Mouse (Mus musculus): ENCODE results near the gene Dock1. TPM values are rescaled to one million over a fixed set of nuclear protein-coding genes. Genes with fewer than 3 reads are reported as not detected.

The Dock1 gene
- total RNA-seq, 2 experiments from 2014 or later = 0.76 to 8.0 TPM

DNA sequence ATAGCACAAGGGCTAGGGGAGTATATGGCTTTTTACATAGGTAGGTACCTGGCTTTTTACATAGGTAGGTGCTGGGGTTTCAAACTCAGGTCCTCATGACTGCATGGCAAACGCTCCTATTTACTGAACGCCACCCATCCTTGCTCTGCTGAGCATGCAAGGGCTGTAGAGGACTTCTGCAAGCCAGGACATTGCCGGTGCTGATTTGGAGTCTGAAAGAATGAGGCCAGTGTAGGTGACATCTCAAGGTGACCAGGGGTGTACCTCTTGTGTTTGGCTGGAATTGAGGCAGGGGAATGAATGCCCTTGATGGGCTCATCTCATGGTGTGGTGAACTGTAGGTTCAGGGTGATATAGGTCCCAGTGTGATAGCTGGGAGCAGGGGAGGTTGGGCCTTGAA is 20.4 kb downstream of the Dock1 start:
- no peak for ATAC-seq (replicated peaks; ENCODE audit: low FRiP score, poor library complexity, severe bottlenecking)

DNA sequence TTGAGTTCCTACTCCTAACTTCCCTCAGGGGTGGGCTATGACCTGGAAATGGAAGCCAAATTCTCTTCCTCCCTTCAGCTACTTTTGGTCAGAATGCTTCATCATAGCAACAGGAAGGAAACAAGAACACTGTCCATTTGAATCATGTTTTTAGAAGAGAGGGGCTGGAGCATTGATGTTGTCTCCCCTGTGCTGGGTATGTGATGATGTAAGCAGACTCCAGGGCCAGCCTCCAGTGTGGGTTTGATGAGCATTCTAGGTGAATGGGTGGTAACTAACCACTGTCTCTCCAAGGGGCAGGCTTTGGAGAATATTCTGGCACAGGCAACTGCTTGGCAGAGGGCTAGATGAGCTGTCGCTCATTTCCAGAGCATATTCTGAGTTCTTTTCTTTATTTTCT is 22.9 kb downstream of the Dock1 start:
- ATAC-seq (replicated peaks; ENCODE audit: low FRiP score, poor library complexity, severe bottlenecking) = no peak

DNA sequence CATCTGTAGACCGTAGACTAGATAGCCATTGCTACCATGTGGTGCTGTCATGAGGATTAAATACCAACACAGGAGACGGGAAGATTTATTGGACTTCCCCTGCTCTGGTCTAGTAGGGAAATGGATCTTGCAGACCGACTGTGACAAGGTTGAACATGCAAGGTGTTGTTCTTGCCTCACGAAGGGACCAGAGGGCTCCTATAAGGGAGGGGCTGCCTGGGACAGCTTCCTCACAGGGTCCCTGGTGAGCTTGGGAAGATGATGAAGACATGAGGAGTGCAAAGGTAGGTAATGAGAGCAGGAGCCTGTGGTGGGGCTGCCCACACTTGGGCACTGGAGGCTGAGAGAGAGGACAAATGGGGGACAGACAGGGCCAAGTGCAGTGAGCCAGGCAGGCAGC is 25.0 kb downstream of the Dock1 start:
- no peak for ATAC-seq (replicated peaks; ENCODE audit: low FRiP score, poor library complexity, severe bottlenecking)

DNA sequence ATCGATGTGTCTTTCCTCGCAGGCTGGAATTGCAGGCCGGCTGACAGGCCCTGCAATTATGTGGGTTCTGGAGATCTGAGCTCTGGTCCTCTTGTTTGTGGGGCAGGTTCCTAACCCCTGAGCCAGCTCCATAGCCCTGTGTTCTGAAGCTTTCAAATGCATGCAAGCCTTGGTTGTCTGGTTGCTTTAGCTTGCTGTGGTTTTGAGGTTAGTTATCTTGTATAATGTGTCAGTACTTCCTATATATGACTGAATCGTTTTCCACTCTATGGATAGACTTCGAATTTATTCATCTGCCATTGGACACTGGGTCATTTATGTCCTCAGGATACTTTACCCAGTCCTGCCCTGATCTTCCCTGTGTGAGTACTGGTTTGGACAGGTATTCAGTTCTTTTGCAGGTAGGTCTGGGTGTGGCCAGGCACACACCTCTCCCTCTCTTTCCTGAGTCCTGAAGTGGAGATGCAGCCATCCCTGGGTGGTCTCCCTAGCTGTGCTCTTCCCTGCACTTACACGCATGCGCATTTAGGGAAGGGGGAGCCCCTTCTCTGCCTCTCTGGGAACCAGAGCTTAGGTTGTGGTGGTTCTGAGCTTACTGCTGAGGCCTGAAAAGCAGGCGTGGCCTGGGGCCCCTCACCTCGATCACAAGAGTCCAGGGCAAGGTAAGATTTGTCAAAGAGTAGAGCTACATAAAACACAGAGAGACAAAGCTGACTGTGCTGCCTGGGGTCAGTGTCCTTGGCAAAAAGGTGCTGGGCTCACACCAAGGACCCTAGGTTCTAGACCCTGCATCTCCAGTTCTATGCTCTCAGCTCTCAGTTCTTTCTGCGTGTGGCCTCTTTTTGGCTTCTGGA is 25.9 kb downstream of the Dock1 start:
- no peak for ATAC-seq (replicated peaks; ENCODE audit: low FRiP score, poor library complexity, severe bottlenecking)

DNA sequence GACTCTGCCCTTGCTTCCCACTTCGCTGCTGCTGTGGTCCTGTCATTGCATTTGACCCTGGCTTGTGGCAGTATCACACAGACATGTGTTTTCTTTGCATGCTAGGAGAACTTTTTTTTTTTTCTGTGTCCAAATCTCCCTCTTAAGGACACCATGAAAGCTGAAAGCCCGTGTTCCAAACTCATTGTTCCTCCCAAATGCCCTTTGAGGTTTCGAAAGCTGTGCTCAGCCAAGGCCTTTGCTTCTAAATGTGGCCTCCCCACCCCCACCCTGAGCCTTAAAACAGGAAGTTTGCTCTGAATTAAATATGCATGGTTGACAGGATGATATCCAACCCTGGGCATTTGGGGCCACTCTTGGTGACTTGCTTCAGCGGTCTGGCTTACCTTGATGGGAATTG is 27.0 kb downstream of the Dock1 start:
- ATAC-seq (replicated peaks; ENCODE audit: low FRiP score, poor library complexity, severe bottlenecking) = no peak

DNA sequence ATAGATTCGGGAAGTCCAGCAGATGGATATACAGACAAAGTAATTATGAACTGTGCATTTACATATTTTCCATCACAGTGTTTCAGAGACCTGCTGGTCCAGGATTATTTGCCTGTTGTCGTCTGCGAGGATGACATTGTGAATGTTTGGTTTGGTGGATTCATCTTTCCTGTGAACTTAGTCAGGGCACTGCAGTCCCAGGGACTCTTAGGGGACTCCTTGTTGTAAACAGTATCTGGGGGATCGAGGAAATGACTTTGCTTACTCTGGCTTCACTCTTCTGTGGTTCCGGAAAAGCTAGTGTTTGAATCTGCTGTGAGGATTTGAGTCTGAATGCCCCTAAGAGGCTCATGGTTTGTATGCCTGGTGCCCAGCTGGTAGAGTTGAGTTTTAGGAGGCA is 27.8 kb downstream of the Dock1 start:
- ATAC-seq (replicated peaks; ENCODE audit: low FRiP score, poor library complexity, severe bottlenecking) = no peak

DNA sequence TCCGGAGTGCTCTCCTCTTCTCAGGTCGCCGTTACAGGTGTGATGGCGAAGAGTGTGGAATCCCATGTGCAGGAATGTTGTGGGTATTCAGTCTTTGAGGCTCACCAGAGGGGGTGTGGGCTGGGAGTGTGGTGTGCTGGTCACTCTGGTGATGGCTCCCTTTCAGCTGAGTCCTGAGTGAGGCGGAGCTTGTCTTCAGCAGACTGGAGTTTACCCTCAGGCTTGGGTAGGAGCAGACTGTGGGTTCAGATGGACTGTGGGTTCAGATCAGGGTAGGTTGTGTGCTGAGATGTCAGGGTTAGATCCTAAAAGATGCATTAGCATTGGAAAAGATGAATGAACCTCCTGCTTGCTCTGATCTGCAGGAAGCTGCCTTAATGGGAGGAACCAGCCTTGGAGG is 29.5 kb downstream of the Dock1 start:
- ATAC-seq (replicated peaks; ENCODE audit: low FRiP score, poor library complexity, severe bottlenecking) = no peak

DNA sequence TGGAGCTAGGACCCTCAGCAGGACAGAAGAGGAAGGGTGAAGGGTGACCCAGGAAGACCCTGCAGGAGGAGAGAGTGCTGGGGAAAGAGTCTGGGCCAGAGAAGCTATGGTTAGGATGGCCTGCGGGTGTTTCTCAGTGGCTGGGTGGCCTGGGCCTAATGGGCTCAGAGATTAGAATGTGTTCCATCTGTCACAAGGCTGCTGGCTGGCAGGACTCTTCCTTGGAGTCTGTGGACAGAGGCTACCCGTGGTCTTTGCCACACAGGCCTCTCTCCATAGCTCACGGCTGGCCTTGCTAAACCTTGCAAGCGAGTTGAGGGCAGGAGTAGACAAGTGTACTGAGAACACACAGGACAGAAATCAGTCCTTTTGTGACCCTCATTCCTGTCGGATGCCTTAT is 32.0 kb downstream of the Dock1 start:
- no peak for ATAC-seq (replicated peaks; ENCODE audit: low FRiP score, poor library complexity, severe bottlenecking)

DNA sequence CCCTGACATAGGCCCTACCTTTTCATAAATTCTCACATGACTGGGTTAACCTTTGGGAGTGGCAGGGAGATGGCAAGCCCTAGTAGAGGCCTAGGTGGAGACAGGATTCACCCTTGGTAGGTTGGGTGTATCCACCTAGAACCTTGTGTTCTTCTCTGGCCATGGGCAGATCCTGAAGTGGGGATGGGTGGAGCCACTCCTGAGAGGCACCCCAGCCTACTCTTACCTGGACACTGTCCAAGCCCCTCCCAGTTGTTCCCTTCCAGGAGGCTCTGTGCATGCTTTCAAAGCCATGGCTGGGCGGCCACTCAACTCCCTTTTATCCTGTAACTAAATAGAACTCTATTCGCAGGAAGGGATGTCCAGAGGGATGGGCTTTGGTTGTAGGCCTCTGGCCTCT is 33.2 kb downstream of the Dock1 start:
- no peak for ATAC-seq (replicated peaks; ENCODE audit: low FRiP score, poor library complexity, severe bottlenecking)

DNA sequence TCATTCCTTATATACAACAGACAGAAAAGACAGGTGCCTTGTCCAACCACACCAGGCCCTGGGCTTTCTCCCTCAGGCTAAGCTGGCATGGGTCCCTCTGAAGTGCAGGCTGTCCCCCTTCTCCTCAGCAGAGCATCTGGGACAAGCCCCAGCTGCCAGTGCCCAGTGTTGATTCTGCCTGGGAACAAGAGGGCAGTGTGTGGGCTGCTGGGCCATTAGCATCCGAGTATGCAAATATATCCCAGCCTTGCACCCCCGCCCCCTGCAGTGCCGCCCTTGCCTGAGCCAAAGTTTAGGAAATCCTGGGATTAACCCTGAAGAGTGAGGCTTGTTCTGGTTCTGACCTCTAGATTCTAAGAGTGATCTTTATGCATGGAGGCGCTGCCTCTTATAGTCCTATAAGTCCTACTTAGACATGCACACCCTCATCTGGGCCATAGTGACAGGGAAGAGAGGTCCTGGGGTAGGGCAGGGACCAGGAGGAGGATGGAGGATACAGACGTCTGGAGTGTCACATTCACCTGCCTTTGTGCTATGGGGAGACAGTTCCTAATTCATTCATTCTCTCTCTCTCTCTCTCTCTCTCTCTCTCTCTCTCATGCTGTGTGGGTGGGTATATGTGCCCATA is 38.9 kb downstream of the Dock1 start:
- ATAC-seq (replicated peaks; ENCODE audit: low FRiP score, poor library complexity, severe bottlenecking) = no peak

DNA sequence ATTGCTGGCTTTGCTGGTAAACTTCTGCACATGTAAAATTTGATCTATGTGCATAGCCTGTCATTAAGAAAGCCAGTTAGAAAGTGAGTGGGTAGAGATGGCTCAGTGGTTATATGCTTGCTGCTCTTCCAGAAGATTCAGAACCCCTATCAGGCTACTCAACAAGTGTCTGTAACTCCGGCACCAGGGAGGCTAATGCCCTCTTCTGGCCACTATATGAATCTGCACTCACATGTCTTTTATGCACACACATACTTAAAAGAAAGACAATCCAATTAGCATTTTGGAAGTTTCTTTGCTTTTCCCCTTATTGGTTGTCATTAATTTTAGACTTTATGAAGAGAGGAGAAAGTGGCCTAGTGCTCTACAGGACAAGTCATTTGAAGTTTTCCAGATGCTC is 41.1 kb downstream of the Dock1 start:
- ATAC-seq (replicated peaks; ENCODE audit: low FRiP score, poor library complexity, severe bottlenecking) = no peak

DNA sequence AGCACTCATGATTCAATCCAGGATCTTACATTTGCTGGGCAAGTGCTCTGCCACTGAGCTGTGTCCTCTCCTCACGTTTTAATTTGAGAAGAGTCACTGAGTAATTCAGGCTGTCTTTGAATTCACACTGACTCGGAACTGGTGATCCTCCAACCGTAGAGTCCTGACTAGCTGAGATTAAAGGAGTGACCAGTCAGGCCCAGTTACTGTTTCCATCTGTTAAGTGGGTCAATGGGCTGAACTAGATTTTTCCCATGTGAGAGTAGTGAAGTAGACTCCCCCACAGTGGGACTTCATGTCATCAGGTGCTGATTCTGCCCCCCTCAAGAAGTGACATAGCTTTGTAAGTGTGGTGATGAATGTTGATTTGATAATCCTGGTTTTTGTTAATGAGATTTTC is 49.0 kb downstream of the Dock1 start:
- no peak for ATAC-seq (replicated peaks; ENCODE audit: low FRiP score, poor library complexity, severe bottlenecking)

DNA sequence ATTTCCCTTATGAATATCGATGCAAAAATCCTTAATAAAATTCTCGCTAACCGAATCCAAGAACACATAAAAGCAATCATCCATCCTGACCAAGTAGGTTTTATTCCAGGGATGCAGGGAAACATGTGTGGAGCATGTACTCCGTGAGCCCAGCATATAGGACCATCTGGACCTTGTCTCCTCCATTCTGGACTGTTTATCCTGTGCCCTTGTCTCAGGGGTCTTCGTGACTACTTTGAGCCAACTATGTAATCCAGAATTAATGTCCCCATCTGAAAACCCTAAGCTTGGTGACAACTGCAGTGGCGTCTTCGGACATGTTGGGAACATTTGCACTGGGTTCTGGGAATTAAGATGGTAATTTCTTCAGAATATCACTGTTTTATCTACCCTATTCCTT is 51.9 kb downstream of the Dock1 start:
- ATAC-seq (replicated peaks; ENCODE audit: low FRiP score, poor library complexity, severe bottlenecking) = no peak

DNA sequence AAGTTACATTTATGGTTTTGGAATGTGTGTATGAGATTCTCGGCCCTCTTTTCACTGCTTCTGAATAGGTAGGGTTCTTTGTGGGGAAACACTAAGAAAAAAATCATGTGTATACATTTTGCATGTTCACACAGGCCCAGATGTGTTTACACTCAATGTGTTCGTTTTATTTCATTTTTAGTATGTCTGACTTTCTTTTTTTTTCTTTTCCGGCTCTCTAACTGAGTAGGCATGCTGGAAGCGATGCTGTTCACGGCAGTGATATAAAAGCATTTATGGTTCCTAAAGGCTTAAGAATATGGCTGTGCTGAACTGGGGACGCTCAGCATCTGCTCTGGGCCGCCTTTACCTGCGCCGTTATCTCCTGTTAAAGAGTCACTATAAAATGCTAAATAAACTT is 52.5 kb downstream of the Dock1 start:
- no peak for ATAC-seq (replicated peaks; ENCODE audit: low FRiP score, poor library complexity, severe bottlenecking)

DNA sequence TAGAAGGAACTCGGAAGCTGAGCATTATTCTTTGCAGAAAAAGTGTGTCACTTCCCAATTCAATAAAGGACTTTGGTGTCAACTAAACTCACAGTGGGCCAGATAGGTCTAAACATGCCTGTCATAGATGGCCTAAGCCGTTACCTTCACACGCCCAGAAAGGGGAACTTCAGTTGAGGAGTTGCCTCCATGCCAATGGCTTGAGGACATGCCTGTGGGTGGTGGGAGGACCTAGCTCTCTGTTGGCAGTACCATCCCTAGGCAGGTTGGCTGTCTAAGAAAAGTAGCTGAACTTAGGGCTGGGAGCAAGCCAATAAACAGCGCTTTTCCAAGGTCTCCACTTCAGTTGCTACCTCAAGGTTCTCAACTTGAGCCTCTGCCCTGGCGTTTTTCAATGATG is 53.1 kb downstream of the Dock1 start:
- ATAC-seq (replicated peaks; ENCODE audit: low FRiP score, poor library complexity, severe bottlenecking) = no peak

DNA sequence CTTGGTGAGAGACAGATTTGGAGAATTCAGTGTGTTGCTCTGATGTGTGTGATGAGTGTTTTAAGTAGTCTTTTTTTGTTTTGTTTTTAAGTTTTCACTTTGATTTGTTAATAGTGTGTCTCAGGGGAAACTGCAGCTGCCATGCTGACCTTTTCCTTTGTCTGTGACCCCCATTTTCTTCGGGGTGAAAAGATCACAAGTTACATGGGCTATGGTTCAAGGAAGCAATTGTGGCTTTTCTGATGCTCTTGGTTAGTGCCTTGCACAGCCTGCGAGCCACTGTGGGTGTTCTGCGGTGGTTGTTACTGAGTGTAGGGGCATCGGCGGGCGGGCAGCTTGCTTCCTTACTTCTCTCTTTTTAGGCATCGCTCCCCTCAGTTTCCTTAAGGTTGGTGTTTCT is 54.4 kb downstream of the Dock1 start:
- ATAC-seq (replicated peaks; ENCODE audit: low FRiP score, poor library complexity, severe bottlenecking) = no peak

DNA sequence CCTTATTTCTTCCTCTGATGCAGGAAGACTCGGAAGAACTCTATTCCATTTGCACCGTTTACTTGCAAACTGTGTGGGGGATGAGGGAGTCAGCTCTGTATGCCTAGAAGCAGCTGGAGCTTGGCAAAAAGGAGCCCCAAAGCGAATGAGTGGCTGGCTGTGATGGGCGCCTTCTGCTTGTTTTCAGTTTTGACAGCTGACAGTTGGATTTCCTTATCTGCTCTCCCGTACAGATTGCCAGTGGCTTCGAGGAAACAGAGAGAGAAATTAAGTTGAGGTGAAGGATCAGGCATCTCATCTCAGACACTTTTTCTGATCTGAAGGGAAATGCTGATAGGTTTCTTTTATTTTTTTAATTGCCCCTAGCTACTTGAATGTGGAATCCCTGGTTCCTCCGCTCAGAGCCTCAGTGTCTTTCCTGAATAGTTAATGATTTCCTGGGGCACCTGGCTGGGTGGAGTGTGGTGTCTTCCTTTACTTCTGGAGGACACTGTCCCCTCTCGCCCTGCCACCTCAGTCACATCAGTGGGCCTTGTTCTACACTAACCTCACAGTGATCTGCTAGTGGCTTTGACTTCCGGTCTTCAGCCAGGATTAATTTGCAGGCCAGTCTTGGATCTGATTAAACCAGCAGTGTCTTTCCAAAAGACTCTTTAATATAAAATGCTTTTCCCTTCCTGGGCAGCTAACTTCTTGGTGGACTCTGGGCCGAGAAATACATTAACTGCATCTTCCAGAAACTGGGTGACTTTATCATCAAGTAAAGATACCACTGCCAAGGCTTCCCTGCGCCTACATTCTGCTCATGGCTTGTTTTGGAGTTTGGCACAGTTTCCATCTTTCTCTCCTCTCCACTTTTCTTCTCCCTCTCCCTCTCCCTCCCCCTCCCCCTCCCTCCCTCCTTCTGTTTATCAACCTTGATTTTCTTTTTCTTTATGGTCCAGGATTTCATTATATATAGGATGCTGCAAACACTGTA is 55.4 kb downstream of the Dock1 start:
- no peak for ATAC-seq (replicated peaks; ENCODE audit: low FRiP score, poor library complexity, severe bottlenecking)

DNA sequence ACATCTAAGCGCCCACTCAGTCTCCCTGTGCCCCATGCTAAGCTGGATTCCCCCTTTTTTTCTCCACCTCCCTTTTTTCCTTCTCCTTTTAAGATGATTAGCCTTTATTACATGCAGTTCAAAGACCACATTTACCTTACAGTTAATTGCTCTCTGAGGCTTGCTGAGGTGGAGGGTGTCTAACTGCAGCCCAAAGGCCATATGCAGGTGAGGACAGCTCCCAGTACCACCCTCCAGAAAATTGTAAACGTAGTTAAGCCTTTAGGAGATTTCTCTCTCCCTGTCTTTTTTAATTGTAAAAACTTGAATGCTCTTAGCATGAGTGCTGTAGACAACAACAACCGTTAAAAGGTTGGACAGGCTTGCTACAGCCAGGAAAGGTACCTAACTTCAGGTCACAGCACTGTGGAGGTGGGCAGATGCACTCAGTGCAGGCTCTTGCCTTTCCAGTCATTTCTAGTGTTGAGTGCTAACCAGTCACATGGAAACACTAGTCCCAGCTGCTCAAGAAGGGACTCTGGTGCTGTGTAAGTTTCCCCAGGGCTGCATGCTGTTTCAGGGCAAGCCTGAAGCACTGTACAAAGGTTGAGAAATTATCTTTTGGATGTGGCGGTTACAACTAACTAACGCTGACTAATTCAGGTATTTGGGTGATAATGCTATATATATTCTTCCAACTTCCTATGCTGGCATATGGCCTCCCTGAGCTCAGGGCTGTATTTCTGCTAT is 56.2 kb downstream of the Dock1 start:
- no peak for ATAC-seq (replicated peaks; ENCODE audit: low FRiP score, poor library complexity, severe bottlenecking)

DNA sequence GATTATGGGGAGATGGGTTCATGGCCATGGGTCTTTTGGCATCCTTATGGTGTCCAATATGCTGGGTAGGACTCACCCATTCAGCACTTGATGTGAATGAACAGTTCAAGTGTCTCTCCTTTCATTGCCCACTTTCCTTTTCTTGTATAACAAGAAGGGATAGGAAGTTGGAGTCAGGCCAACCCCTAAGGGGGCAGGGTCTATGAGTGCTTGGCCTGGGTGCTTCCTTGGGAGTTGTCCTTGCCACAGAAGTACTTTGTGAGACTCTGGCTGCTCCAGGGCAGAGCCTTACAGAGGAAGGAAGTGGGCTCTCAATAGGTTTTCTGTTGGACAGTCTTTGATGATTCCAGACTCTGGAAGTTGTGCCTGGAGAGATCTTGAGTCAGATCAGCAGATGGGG is 58.9 kb downstream of the Dock1 start:
- ATAC-seq (replicated peaks; ENCODE audit: low FRiP score, poor library complexity, severe bottlenecking) = no peak

Data from erythroid progenitor cell, adult 5-6 weeks (primary cell).